Comparison of ENCODE assay signal across 8 mouse cellular contexts in the genomic region with DNA sequence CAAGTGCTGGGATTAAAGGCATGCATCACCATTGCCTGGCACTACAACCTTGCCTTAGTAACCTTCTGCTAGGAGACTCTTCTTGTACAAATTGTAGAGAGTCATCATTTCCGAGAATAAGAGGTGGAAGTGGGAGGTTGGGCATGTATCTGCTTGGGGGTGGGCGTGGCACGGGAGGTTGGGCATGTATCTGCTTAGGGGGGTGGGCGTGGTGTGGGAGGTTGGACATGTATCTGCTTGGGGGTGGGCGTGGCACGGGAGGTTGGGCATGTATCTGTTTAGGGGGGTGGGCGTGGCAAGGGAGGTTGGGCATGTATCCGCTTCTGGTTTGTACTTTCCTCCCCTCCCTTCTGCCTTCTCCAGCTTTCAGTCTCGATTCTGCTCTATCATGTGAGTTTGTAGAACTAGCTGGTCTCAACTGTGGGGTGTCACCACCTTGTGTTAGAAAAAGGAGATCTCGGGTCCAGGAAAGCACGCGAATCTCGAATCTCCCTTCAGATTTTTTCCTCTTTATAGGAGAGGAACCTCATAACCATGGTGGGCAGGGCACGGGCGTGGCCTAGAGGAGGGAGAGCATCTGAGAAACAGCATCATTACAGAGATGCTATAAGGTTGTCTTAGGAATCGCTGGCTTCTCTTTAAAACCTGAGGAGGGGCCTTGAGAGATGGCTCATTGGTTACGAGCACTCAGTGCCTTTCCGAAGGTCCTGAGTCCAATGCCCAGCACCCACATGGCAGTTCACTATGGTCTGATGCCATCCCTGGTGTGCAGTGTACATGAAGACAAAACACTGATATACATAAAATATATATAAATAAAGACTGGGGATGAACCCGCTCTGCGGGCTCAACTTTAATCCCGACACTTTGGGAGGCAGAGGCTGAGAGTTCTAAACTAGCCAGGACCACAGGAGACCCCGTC. TPM values are rescaled to one million over a fixed set of nuclear protein-coding genes. Genes with fewer than 3 reads are reported as not detected.
DNase-seq lines count a peak whose midpoint lies in the region; ATAC-seq and TF ChIP-seq lines count a peak whose summit lies in the region.

No protein-coding gene starts in this region.

- H3K27ac ChIP-seq in forebrain, embryonic 12.5 days, result peak overlapping the region; percentile 25; the same call in 1 of the 2 replicates
- H3K27ac ChIP-seq in left cerebral cortex, adult 2 months, result no peak overlapping the region

- peak overlapping the region; percentile 27 for H3K4me3 ChIP-seq in C2C12 (ENCODE audit: insufficient read depth, poor library complexity, severe bottlenecking)
- peak overlapping the region; percentile 20 for H3K4me3 ChIP-seq in forebrain, embryonic 12.5 days (replicated peaks)
- H3K4me3 ChIP-seq in left cerebral cortex, adult 2 months, result peak overlapping the region; percentile 25

- H3K36me3 ChIP-seq in C2C12 (ENCODE audit: control insufficient read depth, insufficient read depth), result no peaks in the 10 kb centered on the region
- no peaks in the 10 kb centered on the region for H3K36me3 ChIP-seq in forebrain, embryonic 12.5 days (replicated peaks)

- peak; percentile 39; the same call in 1 of the 2 replicates for ATAC-seq in forebrain, embryonic 12.5 days (ENCODE audit: low FRiP score)

- H3ac ChIP-seq in C2C12 (ENCODE audit: control insufficient read depth, insufficient read length, low read depth), result peak overlapping the region; percentile 57

- H3K9ac ChIP-seq in forebrain, embryonic 12.5 days, result peak overlapping the region; percentile 38; the same call in 1 of the 2 replicates

- no peaks in the 10 kb centered on the region for H3K79me3 ChIP-seq in C2C12 (ENCODE audit: low read depth)

- peak; percentile 86 for DNase-seq in adrenal gland, postnatal 10 days
- peak; percentile 54 to 55 for DNase-seq in heart, postnatal 36 days
- peak in 1 of 2 experiments; percentile 14 for DNase-seq in left cerebral cortex, adult 2 months (ENCODE audit: extremely low spot score in 1 of 2, low spot score in 2 of 2)
- DNase-seq in lung, postnatal 36 days, result peak; percentile 93
- peak; percentile 16 for DNase-seq in retina, embryonic 14.5 days (ENCODE audit: low spot score)
- DNase-seq in thymus, postnatal 4 days, result peak; percentile 88

- no peaks in the 10 kb centered on the region for H3K9me3 ChIP-seq in forebrain, embryonic 12.5 days

- peaks cover 21% of the 10 kb centered on the region for H3K4me1 ChIP-seq in forebrain, embryonic 12.5 days

- peak overlapping the region; percentile 49 for H3K4me2 ChIP-seq in forebrain, embryonic 12.5 days

- WGBS in forebrain, embryonic 12.5 days, result 5% methylated on average over 22 of the region's 22 CpGs

- intact Hi-C loops in heart, postnatal 36 days (cut with DNase I), result no loop called here
- intact Hi-C loops in left cerebral cortex, adult 2 months (cut with DNase I), result no loop called here

- no peaks in the 10 kb centered on the region for H3K79me2 ChIP-seq in C2C12 (ENCODE audit: control insufficient read depth, insufficient read depth)

- no peak for TF ChIP-seq CTCF in C2C12 (IDR thresholded peaks at IDR 0.05; ENCODE audit: control insufficient read depth, insufficient read depth, insufficient read length)
- TF ChIP-seq CTCF in left cerebral cortex, adult 2 months (IDR thresholded peaks at IDR 0.05), result no peak

- H3K27me3 ChIP-seq in C2C12 (ENCODE audit: control insufficient read depth, insufficient read depth, insufficient read length), result peaks cover 3% of the 10 kb centered on the region
- peaks cover 9% of the 10 kb centered on the region; the same call in 1 of the 2 replicates for H3K27me3 ChIP-seq in forebrain, embryonic 12.5 days

TF ChIP-seq in C2C12, 6 proteins besides CTCF, POLR2A, EP300 and RAD21:
- TF ChIP-seq MAX (IDR thresholded peaks at IDR 0.05) (no peak), MYOD1 (IDR thresholded peaks at IDR 0.05; ENCODE audit: control insufficient read depth, insufficient read length, low read depth) (no peak)

RNA-seq across cellular contexts. Expression of a gene that starts 5.8 kb away (rescaled TPM):
- polyA plus RNA-seq in C2C12 (2012; fragmentation: generic; extraction: Trizol), result 65.1 TPM
- total RNA-seq in adrenal gland, postnatal 10 days (2021), result 100 to 1,000 TPM; 132 to 137 TPM
- 11.1 and 11.4 TPM in 2 replicates for polyA plus RNA-seq in forebrain, embryonic 12.5 days (2016; fragmentation: Nextera tagmentation; extraction: Ambion mirVana)
- total RNA-seq in heart, postnatal 36 days (2021), result 100 to 1,000 TPM; 135 to 140 TPM
- total RNA-seq in left cerebral cortex, adult 2 months (2021), result 100 to 1,000 TPM; 219 to 228 TPM

RNA-seq across cellular contexts. Expression of a gene that starts 11.7 kb away (rescaled TPM):
- 318 TPM for polyA plus RNA-seq in C2C12 (2012; fragmentation: generic; extraction: Trizol)
- 100 to 1,000 TPM in 1 of 2 experiments, 10 to 100 TPM in 1; 94.8 to 102 TPM for total RNA-seq in adrenal gland, postnatal 10 days (2021)
- 367 and 371 TPM in 2 replicates for polyA plus RNA-seq in forebrain, embryonic 12.5 days (2016; fragmentation: Nextera tagmentation; extraction: Ambion mirVana)
- 10 to 100 TPM; 56.8 to 57.4 TPM for total RNA-seq in heart, postnatal 36 days (2021)
- total RNA-seq in left cerebral cortex, adult 2 months (2021), result 10 to 100 TPM; 43.4 to 49.8 TPM

RNA-seq across cellular contexts. Expression of a gene that starts 30.0 kb away (rescaled TPM):
- 6.6 TPM for polyA plus RNA-seq in C2C12 (2012; fragmentation: generic; extraction: Trizol)
- 10 to 100 TPM; 24.5 to 24.7 TPM for total RNA-seq in adrenal gland, postnatal 10 days (2021)
- 10.0 and 10.5 TPM in 2 replicates for polyA plus RNA-seq in forebrain, embryonic 12.5 days (2016; fragmentation: Nextera tagmentation; extraction: Ambion mirVana)
- total RNA-seq in heart, postnatal 36 days (2021), result 10 to 100 TPM; 17.1 to 17.9 TPM
- total RNA-seq in left cerebral cortex, adult 2 months (2021), result 10 to 100 TPM; 20.3 to 20.8 TPM
